Mouse (Mus musculus) stomach, postnatal 0 days (tissue): ENCODE results near the gene Phlda1.

Experiments
- CTCF ChIP-seq: IDR thresholded peaks from 2 replicates; pipeline ENCODE4 v1.5.1; 2016; ENCODE audit warnings: antibody characterized with exemption, low read depth, mild to moderate bottlenecking, moderate library complexity
- EP300 ChIP-seq: optimal IDR thresholded peaks from 2 replicates; pipeline ENCODE3; 2016; ENCODE audit warnings: antibody characterized with exemption

DNA sequence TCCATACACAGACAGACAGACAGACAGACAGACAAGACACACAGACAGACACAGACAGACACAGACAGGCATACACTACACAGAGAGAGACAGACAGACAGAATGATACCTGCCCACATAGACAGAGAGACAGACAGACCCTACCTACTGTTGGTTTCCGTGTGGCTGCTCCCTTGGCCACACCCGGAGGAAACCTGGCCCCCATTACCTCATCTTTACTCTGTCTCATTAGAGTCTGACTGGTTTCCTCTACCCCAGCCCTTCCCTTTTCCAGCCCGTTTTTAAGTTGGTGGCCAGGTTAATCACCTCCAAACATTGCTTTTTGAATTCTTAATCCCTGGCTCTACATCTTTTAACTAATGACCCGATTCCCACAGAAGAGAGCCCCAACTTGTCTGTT lies 22.2 kb downstream of the Phlda1 start:
- TF ChIP-seq CTCF (no peak), EP300 (no peak)
